Mouse (Mus musculus) G1E-ER4 (cell line): Measurements from ENCODE around the gene Lst1. TPM values are rescaled to one million over a fixed set of nuclear protein-coding genes. Genes with fewer than 3 reads are reported as not detected.

ENCODE experiments used
- GATA1 ChIP-seq: IDR thresholded peaks from one replicate; pipeline ENCODE4 v1.8.0; 2012; ENCODE audit warnings: low read length, inconsistent platforms
- polyA plus RNA-seq: library from polyadenylated mRNA; stranded (reverse); fragments of >175 nt; gene quantifications from 2 replicates; pipeline ENCODE4 v1.2.3, GENCODE M21; 2012

The Lst1 gene
- polyA plus RNA-seq, 1 experiment: 0.39 TPM

DNA sequence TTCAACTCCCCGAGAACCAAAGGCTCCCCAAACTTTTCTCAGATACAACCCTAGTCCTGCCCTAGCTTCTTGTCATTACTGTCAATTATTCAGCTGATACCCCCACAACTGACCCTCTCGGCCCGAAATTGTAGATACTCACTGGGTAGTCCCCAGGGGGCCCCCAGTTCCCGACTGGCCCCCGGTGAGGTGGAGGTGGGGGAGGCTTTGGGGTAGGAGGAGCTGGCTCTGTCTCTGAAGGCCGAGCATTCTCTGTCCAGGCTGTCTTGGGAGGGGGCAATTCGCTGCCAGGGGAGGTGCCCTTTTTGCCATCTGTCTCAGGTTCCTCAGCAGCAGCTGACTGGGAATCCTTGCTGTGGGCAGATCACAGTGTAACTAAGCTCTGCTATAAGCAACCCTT lies 28.6 kb downstream of the Lst1 start:
- no peak for TF ChIP-seq GATA1

DNA sequence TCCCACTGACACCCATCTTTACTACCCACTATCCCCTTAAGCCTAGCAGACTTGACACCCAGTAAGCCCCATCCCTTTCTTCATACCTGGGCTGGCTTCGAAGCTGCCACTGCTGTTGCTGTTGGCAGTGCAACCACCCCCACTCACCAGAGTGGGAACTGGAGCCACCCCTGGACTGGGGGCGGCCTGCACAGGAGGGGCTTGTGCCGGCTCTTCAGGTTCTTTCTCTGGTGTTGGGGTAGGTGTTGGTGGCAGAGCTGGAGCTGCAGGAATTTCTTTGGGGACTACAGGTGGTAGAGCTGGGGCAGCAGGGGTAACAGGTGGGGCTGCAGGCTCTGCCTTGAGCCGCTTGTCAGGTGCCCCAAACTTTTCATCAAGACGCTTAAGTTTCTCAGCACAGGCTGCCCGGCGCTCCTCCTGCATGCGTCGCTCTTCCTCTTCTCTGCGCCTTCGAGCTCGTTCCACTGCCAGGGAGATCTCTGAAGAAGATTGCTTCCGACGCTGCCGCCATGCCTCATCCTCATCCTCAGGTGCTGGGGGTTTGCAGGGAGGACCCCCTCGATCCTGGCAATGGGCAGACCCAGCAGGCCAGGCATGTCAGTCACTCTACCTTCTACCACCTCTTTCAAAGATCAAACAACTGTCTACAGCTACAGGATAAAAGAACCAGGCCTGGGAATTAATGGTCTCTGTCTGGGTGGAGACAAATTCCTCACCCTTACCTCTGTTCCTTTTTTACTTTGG lies 29.2 kb downstream of the Lst1 start:
- no peak for TF ChIP-seq GATA1

DNA sequence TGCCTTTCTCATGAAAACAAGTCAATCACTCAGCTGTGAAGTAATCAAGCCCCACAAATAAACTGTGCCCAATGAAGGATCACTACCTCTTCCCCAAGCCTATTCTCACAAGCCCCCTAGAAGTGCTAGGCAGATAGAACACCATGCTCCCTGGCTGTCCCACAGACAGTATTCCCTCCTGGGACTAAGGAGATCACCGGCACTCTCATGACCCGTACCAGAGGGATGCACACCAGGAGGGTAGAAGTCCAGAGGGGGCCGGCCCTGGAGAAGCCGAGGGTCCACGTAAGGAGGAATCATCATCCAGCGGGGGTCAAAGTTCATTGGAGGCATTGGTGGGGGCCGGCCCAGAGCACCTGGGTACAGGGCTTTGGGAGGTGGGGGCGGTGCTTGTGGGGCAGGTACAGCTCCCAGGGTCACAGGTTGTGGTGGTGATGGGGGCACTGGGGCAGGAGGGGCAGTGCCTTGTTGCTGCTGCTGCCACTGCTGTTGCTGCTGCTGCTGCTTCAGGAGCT lies 30.5 kb downstream of the Lst1 start:
- TF ChIP-seq GATA1: no peak

DNA sequence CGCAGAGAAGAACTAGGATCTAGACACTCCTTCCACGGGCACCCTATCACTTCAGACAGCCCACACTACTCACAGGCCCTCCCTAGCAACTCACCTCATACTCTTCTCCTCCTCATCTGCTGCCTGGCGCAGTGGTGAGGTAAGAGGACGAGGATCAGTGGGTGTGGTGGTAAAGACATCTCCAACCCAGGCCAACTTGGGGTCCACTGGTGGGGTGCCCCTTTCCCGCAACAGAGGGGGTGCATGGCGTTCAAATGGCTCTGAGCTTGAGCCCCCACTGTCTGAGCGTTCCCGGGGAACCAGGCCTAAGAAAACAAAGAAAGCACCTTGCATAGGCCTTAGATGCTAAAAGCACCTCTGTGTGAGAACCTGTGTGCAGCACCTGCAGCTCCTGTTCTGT lies 31.0 kb downstream of the Lst1 start:
- TF ChIP-seq GATA1: no peak

DNA sequence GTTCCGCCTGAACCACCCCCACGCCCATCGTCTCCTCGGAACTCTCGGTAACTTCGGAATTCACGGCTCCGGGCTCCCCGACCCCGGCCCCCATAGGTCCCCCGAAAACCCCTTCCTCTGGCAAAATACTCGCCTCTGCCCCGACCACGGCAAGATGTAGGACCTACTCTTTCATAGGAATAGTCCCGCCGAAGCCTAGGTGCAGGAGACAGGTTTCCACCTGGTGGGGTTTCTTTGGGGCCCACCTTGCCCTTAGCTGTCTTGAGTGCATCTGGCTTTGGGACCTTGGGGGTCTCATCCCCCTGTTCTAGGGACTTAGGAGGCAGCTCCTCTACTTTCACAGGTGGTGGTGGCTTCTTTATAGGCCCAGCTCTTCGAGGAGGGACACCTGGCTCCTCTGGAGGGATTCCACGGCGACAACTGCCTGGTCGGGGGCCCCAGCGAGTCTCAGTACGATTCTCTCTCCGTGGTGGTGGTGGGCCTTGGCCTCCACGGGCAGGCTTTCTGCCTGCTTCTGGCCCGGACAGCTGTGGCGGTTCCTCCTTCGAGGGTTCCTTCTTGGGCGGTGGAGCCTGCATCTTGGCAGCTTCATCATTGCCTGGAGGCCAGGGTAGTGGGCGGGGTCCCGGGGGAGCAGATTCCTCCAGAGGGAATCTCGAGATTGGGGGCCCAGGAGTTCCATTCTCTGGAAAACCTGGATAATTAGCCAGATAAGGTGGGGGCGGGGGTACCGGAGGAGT lies 31.6 kb downstream of the Lst1 start:
- TF ChIP-seq GATA1: no peak

DNA sequence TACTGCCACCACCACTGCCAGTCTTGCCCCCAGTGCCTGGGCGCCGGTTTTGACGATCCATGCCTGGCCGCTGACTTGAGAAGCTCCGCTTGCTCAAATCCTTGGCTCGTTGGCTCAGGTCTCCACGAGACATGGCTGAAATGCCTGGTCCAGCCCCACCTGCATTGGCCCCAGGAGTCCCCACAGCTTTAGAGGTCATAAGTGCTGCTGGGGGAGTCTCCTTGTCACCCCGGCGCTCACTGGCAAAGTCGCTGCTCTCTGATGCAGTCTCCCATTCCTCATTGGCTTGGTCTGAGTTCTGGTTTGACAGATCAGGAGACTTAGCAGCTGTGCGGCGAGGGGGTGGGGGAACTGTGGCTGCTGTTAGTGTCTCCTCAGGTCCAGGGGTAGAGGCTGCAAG lies 32.8 kb downstream of the Lst1 start:
- TF ChIP-seq GATA1: no peak

DNA sequence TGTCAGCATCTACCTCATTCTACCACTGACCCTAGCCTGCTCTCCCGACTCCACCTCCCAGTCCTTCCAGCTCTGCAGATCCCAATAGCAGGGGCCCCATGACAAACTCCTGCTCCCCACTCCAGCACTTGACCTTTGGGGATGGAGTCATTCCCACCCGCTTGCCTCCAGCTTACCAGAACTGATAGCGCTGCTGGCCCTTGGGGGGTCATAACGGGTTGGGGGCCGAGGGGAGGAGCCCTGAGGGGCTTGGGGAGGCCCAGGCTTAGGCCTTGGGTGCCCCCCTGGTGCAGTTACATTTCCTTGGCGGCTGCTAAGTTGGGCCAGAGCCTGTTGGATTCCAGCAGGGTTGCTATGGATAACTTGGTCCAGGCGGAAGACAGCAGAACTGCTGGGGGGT lies 33.6 kb downstream of the Lst1 start:
- TF ChIP-seq GATA1: no peak

DNA sequence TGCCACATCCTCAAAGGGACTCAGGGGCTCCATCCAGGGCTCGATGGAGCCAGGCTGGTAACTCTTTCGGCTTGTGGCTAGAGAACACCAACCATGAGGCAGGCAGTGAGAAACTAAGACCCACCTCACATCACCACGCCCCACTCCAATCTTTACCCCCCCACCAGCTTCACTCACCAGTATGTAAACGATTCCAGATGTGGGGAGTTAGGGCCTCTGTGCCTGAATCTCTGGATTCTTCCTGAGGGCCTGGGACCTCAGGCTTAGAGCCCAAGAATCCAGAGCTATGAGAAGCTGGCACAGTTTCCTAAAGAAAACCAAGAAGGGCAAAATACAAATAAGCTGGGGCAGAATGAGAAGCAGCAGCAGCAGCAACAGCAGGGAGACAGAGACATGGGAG lies 34.3 kb downstream of the Lst1 start:
- TF ChIP-seq GATA1: no peak

DNA sequence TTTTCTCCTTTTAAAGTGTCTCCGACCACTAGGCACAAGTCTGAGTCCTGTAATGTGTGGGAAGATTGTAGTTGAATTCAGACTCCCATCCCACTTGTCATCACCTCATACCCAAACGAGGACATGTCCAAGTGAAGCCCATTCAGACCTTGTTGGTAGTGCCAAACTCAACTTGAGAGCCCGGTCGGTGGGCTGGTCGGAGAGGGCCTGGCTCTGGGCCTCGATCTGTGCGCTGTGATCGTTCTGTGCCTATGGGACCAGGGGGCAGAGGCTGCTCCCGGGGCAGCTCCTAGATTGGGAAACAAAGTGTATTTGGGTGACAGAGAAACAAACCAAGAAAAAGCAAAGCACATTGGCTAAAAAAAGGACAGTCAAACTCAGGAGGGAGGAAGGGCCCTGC lies 35.2 kb downstream of the Lst1 start:
- TF ChIP-seq GATA1: no peak

DNA sequence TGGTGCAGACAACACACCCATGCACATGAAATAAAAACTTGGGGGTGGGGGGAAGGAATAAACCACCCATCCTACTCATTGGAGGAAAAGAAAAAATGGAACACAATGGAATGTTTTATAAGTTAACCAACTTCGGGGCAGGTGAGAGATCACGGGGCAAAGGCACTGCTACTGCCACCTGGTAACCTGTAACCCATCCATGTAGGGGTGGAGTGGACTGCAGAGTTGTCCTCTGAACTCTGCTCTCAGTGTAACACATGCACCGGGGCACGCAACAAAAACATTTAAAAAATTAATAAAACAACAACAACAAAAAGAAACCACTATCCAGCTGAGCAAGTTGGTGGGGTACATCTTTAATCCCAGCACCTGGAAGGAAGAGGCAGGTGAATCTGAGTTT lies 36.1 kb downstream of the Lst1 start:
- TF ChIP-seq GATA1: no peak

DNA sequence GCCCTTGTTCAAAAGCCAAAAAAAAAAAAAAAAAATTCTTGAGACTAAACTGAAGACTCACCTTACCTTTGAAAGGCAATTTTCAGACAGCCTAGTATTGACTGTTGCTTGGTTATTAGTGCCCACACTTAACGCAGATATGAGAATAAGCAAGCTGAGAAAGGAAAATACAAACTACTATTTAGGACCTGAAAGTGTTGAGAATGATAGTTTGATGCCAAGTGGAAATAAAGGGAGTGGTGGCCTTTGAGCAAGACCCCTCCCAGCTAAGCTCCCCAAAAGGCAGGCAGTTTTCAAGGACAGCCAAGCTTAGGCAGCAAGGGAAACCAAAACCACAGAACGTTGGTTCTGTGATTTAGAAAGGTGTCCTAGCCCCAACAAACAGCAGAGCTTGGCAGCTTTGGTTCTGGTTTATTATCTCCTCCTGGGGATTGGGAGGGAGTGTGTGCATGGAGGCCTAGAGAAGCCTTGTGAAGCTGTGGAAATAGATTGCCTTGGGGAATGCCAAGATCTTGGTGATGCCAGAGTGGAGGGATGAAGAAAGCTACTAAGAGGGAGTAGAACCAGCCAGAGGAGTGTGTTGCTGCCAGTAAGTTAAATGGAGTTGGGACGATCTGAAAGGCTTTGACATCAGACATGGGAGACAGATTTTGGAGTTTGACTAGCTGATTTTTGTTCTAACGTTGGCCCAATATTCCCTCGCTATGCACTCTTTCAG lies 40.2 kb downstream of the Lst1 start:
- TF ChIP-seq GATA1: no peak

DNA sequence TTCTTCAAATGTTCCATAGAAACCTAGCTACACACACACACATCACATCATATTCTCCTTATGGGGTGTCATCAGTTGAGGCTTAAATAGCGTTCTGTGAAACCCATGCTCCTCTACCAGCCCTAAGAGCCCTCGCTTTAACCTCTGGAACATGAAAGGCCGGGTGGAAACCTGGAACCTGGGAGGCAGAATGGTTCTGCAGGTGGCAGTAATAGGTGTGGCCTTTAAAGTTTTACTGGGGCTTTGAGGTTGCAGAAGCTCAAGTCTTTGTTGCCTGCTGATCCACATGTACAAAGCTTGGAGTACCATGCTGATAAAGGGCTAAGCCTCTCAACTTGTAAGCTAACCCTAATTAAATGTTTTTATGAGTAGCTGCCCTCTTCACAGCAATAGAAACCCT lies 40.9 kb downstream of the Lst1 start:
- no peak for TF ChIP-seq GATA1

DNA sequence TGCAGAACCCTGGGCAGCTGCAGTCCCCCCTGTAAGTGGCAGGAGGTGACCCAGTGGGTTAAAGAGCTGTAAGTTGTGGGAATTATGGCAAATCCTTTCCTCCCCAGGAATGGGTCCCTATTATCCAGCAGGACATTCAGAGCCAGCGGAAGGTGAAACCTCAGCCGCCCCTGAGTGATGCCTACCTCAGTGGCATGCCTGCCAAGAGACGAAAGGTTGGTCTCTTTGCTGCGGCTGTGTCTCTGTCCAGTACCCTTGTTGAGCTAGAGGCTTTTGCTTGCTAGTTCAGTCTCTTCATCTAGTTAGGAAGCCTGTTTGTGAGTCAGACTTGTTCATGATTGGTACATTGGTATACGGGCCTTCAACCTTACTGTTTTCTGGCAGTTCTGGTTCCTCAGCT lies 42.1 kb downstream of the Lst1 start:
- TF ChIP-seq GATA1: no peak

DNA sequence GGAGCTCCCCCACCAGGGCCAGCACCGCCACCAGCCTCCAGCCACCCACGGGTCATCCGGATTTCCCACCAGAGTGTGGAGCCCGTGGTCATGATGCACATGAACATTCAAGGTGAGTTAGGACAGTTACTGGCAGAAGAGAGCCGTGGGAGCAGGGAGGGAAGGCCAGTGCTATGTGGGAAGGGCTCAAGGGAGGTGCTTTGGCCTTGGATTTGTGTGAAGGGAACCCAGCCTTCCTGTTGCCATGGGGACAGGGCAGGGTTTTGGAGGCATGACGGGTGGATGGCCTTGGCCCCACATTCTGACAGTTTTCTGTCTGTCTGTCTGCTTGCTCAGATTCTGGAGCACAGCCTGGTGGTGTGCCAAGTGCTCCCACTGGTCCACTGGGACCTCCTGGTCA lies 46.3 kb downstream of the Lst1 start:
- TF ChIP-seq GATA1: no peak

DNA sequence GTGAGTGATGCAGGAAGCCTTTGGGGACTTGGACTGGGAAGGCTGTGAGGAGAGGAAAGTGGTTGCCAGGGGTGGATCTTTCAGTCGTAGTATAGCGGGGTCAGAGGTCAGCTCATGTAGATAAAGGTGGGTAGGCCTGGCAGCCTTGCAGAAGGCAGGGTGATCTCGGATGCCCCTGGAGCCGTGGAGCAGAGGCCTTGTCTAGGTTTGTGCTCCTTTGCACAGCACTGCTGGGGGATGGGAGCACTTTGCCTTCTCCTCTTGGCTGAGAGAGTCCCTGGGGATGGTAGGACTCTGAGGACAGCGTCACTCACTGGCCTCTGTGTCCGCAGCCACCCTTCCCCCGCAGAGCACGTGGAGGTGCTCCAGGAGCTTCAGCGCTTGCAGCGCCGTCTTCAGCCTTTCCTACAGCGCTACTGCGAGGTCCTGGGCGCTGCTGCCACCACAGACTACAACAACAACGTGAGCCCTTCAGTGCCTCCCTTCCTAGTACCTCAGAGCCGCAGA lies 47.7 kb downstream of the Lst1 start:
- TF ChIP-seq GATA1: no peak

DNA sequence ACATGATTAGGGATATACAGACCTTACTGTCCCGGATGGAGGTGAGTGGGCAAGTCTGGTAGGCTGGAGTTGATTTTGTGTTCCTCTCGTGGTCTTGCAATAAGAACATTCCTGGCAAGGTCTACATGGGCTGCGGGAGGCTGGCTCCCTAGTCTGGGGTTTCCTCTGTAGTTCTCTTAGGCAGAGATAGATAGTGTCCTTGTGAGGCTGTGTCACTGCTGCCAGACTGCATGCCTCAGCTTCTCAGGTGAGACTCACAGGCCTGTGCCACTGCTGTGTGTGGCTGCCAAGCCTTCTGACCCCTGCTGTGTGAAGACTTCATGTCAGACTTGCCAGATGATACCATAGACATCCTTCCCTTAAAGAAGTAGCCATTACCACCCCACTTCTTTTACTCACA lies 49.0 kb downstream of the Lst1 start:
- no peak for TF ChIP-seq GATA1
